Mouse (Mus musculus) ES-E14 (cell line): ENCODE results near the gene Rfx2. TPM values are rescaled to one million over a fixed set of nuclear protein-coding genes. Genes with fewer than 3 reads are reported as not detected.
A peak's percentile ranks its signal among the peaks of the same experiment; 100 is the strongest.

ENCODE experiments used
- DNase-seq: peaks from one replicate; pipeline ENCODE4 v3.0.0-alpha.2; 2013; ENCODE audit warnings: low read depth, low spot score
- H3K27ac ChIP-seq: 2 replicates; pipeline ENCODE4 v1.5.1; 2012; ENCODE audit warnings: low read depth, mild to moderate bottlenecking, low read length, moderate library complexity, mixed read lengths; ENCODE audit not compliant: poor library complexity, insufficient read depth, severe bottlenecking
- H3K36me3 ChIP-seq: 2 replicates; pipeline ENCODE4 v1.6.1; 2012; ENCODE audit warnings: mild to moderate bottlenecking, low read length, moderate library complexity, mixed read lengths; ENCODE audit not compliant: control insufficient read depth, poor library complexity, insufficient read depth, severe bottlenecking
- H3K4me1 ChIP-seq, 2 experiments: fragments of 150-350 bp in 1 of 2; sonication (generic) in 1 of 2; 2 replicates each; pipeline ENCODE4 v1.6.1; 2012; ENCODE audit warnings: low read length in 2 of 2, mild to moderate bottlenecking in 1 of 2, mixed read lengths in 1 of 2; ENCODE audit not compliant: control insufficient read depth in 2 of 2, insufficient read depth in 2 of 2, poor library complexity in 1 of 2
- H3K4me3 ChIP-seq, 2 experiments: fragments of 150-350 bp in 1 of 2; sonication (generic) in 1 of 2; 2 replicates each; pipeline ENCODE4 v1.5.1; 2012; ENCODE audit warnings: low read length in 2 of 2, low read depth in 1 of 2, mild to moderate bottlenecking in 1 of 2, mixed read lengths in 1 of 2; ENCODE audit not compliant: insufficient read depth in 1 of 2, poor library complexity in 1 of 2, severe bottlenecking in 1 of 2
- H3K9ac ChIP-seq: 2 replicates; pipeline ENCODE4 v1.6.1; 2012; ENCODE audit warnings: low read depth, mild to moderate bottlenecking, low read length, mixed read lengths; ENCODE audit not compliant: poor library complexity, insufficient read depth, severe bottlenecking
- H3K9me3 ChIP-seq: fragments of 150-350 bp; sonication (generic); 2 replicates; pipeline ENCODE4 v1.6.1; 2012; ENCODE audit warnings: low read depth, mild to moderate bottlenecking, low read length; ENCODE audit not compliant: control insufficient read depth, insufficient read depth
- CHD2 ChIP-seq: IDR thresholded peaks from 2 replicates; pipeline ENCODE4 v1.6.1; 2014; ENCODE audit warnings: mild to moderate bottlenecking, low read depth, low read length, inconsistent platforms
- HCFC1 ChIP-seq: IDR thresholded peaks from 2 replicates; pipeline ENCODE4 v1.6.1; 2012; ENCODE audit warnings: low read length, inconsistent platforms, borderline replicate concordance; ENCODE audit not compliant: insufficient read depth
- MAFK ChIP-seq: IDR thresholded peaks from 2 replicates; pipeline ENCODE4 v1.6.1; 2014; ENCODE audit warnings: mild to moderate bottlenecking, low read depth, low read length, inconsistent platforms; ENCODE audit not compliant: insufficient read depth
- ZC3H11A ChIP-seq: IDR thresholded peaks from 2 replicates; pipeline ENCODE4 v1.6.1; 2012; ENCODE audit warnings: low read depth, mild to moderate bottlenecking, inconsistent platforms, low read length, borderline replicate concordance
- ZNF384 ChIP-seq: IDR thresholded peaks from 2 replicates; pipeline ENCODE4 v1.6.1; 2012; ENCODE audit warnings: low read depth, low read length, inconsistent platforms
- in situ Hi-C, 2 experiments: fragments of 600-800 bp; cut with MboI; formaldehyde crosslinking; loops; one replicate each; pipeline ENCODE4 v1.15.1; 2025; ENCODE audit warnings: low sequenced_read_pairs in 2 of 2, inconsistent platforms in 1 of 2; ENCODE audit not compliant: unreplicated experiment in 2 of 2
- total RNA-seq: library from RNA; depleted of rRNA; stranded (reverse); fragments of 300-350 nt; gene quantifications from 2 replicates; pipeline ENCODE4 v1.2.3, GENCODE M21; 2012

The Rfx2 gene
- total RNA-seq, 1 experiment, result 15.8 TPM

DNA sequence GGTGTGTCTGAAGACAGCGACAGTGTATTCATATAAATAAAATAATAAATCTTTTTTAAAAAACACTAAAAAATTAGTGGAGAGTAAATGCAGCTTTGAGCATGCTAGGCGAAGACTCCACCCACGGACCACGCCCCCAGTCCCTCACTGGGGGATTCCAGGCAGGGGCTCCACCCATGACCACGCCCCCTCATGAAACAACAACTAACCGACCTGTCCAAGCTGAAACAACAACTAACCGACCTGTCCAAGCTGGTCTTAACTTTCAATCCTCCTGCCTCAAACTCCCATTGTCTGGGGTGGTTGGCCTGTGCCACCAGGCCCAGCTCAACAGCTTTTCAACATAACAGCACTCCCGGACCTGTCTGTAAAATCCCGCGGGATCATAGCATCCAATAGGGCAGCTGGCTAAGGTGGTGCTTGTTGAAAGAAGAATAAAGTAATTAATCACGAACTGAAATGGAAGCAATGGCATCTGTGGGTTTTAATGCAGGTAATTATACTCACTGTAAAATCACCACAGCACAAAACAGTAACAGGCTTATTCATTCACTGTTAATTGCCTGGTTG is 12.7 kb downstream of the Rfx2 start:
- Histone ChIP-seq H3K9me3 (no peaks in the 10 kb centered on the region), H3K4me3 (peak overlapping the region in 1 of 2 experiments; percentile 43; a peak in 2 of 4 replicates), H3K27ac (no peak overlapping the region), H3K36me3 (peaks cover 4% of the 10 kb centered on the region; the same call in 1 of the 2 replicates), H3K9ac (no peak overlapping the region), H3K4me1 (peaks cover 9 to 27% of the 10 kb centered on the region in 2 experiments; a peak in 3 of 4 replicates)
- no peak for TF ChIP-seq ZNF384
- peak; percentile 75 for TF ChIP-seq CHD2
- no peak for TF ChIP-seq HCFC1
- peak; percentile 66 for DNase-seq
- in situ Hi-C loops, result no loop called here

GRCm38 (mm10) chr17:56815057-56815345 is 15.8 kb downstream of the Rfx2 start:
- DNase-seq, result no peak
- in situ Hi-C loops, result no loop called here
- Histone ChIP-seq H3K9me3 (no peaks in the 10 kb centered on the region), H3K27ac (no peak overlapping the region), H3K4me3 (no peak overlapping the region), H3K4me1 (peaks cover 3 to 17% of the 10 kb centered on the region in 2 experiments; a peak in 2 of 4 replicates), H3K36me3 (peaks cover 4% of the 10 kb centered on the region; the same call in 1 of the 2 replicates), H3K9ac (no peak overlapping the region)
- TF ChIP-seq ZC3H11A, result no peak
- no peak for TF ChIP-seq HCFC1
- no peak for TF ChIP-seq CHD2

GRCm38 (mm10) chr17:56814316-56815056 is 16.3 kb downstream of the Rfx2 start:
- TF ChIP-seq HCFC1 (no peak), CHD2 (no peak), MAFK (no peak), ZC3H11A (no peak), ZNF384 (no peak)
- DNase-seq, result peak; percentile 71
- peaks cover 3 to 13% of the 10 kb centered on the region in 2 experiments; a peak in 2 of 4 replicates for H3K4me1 ChIP-seq
- H3K9ac ChIP-seq, result no peak overlapping the region
- no peaks in the 10 kb centered on the region for H3K9me3 ChIP-seq
- H3K27ac ChIP-seq, result no peak overlapping the region
- in situ Hi-C loops, result no loop called here
- no peak overlapping the region for H3K4me3 ChIP-seq
- peaks cover 4% of the 10 kb centered on the region; the same call in 1 of the 2 replicates for H3K36me3 ChIP-seq

GRCm38 (mm10) chr17:56810245-56810644 is 20.6 kb downstream of the Rfx2 start:
- H3K4me1 ChIP-seq, result peaks cover 0 to 9% of the 10 kb centered on the region in 2 experiments; a peak in 1 of 4 replicates

DNA sequence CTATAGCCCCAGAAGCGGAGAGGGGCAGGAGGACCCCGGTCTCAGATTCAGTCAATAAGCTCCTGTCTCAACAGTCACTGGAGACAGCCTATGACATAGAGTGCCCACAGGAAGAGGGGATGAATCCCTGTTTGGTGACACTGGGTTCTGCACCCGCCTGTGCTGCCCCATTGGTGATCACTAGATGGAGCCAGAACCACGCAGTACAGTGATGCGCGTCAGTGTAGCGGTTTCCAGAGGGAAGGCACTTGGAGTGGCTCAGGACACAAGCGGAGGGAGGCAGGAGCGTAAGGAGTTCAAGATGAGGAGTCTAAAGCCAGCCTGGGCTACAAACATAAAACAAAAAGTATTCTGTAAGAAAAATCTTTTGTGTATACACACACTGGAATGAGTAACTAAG is 22.3 kb downstream of the Rfx2 start:
- in situ Hi-C loops, result loop anchor here in 1 of 2 experiments (10.0 kb wide), 1 partner anchor 126 kb away; the partner anchor contains the start of gene Mllt1
- 0 out of 2 replicates have a peak, but pooled peaks have one; percentile 25 for TF ChIP-seq HCFC1
- no peak for TF ChIP-seq ZNF384
- TF ChIP-seq ZC3H11A, result peak; percentile 99
- TF ChIP-seq MAFK, result no peak
- no peak for TF ChIP-seq CHD2
- Histone ChIP-seq H3K36me3 (peaks cover 11% of the 10 kb centered on the region), H3K4me1 (peaks cover 0 to 6% of the 10 kb centered on the region in 2 experiments; a peak in 1 of 4 replicates), H3K9me3 (no peaks in the 10 kb centered on the region), H3K4me3 (no peak overlapping the region), H3K27ac (no peak overlapping the region), H3K9ac (no peak overlapping the region)
- peak; percentile 71 for DNase-seq

More at GRCm38 (mm10) chr17:56810245-56810644, 20.6 kb downstream of the Rfx2 start:
- Histone ChIP-seq H3K36me3 (peaks cover 6% of the 10 kb centered on the region; the same call in 1 of the 2 replicates), H3K9me3 (no peaks in the 10 kb centered on the region), H3K27ac (no peak overlapping the region), H3K9ac (no peak overlapping the region), H3K4me3 (no peak overlapping the region)
- in situ Hi-C loops, result no loop called here
- no peak for DNase-seq
- TF ChIP-seq ZNF384, result peak; percentile 85
- TF ChIP-seq HCFC1, result no peak
